Mouse (Mus musculus) hematopoietic multipotent progenitor cell, adult 10-12 weeks (in vitro differentiated cells): ENCODE data around the gene Lig1. TPM values are rescaled to one million over a fixed set of nuclear protein-coding genes. Genes with fewer than 3 reads are reported as not detected.

Source experiments
- polyA plus RNA-seq: library from polyadenylated mRNA; stranded (reverse); fragments of >175 nt; gene quantifications from 2 replicates; pipeline ENCODE4 v1.2.3, GENCODE M21; 2012; ENCODE audit warnings: low replicate concordance

Lig1 gene
- polyA plus RNA-seq: 9.6 and 22.9 TPM in 2 replicates

GRCm38 (mm10) chr7:13277081-13277480 is at the start of gene Lig1:
Lig1 (plus strand) TSS chr7:13277283.

GRCm38 (mm10) chr7:13278308-13278891 is 1.3 kb downstream of the Lig1 start, which contains the start of gene Zswim9:
Zswim9 (minus strand) TSS chr7:13278721.

GRCm38 (mm10) chr7:13324316-13324715 is 47.2 kb downstream of the Lig1 start, which contains the start of gene Pla2g4c:
Pla2g4c (plus strand) TSS chr7:13324655.

Other genes with a start within 250 kb of the Lig1 start
- gene Chmp2a, start 242.5 kb upstream of the Lig1 start, polyA plus RNA-seq: 60.7 and 267 TPM in 2 replicates
- gene Ube2m, start 239.0 kb upstream of the Lig1 start, polyA plus RNA-seq: 85.1 and 106 TPM in 2 replicates
- gene Mzf1, start 222.5 kb upstream of the Lig1 start, polyA plus RNA-seq: 0.93 and 2.4 TPM in 2 replicates
- not detected in 2 replicates for gene Vmn1r85, start 182.1 kb upstream of the Lig1 start, polyA plus RNA-seq
- gene Vmn1r86, start 157.4 kb upstream of the Lig1 start, polyA plus RNA-seq: not detected in 2 replicates
- not detected in 2 replicates for gene Vmn1r87, start 137.1 kb upstream of the Lig1 start, polyA plus RNA-seq
- gene Vmn1r88, start 117.7 kb upstream of the Lig1 start, polyA plus RNA-seq: not detected in 2 replicates
- gene Vmn1r89, start 64.3 kb upstream of the Lig1 start, polyA plus RNA-seq: not detected in 2 replicates
- gene Zswim9, start 1.4 kb downstream of the Lig1 start, polyA plus RNA-seq: 1.3 and 3.0 TPM in 2 replicates
- gene Pla2g4c, start 47.4 kb downstream of the Lig1 start, polyA plus RNA-seq: 0.17 TPM in 1 of 2 replicates, not detected in the other
- not detected in 2 replicates for gene Cabp5, start 120.8 kb downstream of the Lig1 start, polyA plus RNA-seq
- gene Bsph1, start 173.6 kb downstream of the Lig1 start, polyA plus RNA-seq: not detected in 2 replicates